Mouse (Mus musculus): ENCODE results near the gene Akap3.

Akap3 gene

DNA sequence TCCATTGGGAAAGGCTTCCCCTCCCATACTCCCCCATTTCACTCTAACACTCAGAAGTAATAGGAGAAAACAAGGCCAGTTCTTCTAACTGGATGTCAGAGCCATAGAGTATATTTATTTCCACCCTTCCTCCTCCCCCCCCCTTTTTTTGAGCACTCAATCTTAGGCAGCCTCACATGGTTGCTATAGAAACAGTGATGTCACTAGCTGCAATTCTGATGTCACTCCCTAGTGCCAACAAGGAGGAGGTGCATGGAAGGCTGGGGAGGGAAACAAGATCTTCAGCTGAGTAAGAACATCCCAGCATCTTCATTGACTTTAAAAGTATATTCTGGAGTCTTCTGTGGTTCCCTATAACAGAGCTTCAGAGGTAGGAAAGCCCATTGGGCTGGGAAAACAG, at the start of gene Akap3:
Gene Akap3 (plus strand): TSS at position 218 of the 400 bp plus-strand sequence.
- DNase-seq (ENCODE audit: low spot score): no peak

DNA sequence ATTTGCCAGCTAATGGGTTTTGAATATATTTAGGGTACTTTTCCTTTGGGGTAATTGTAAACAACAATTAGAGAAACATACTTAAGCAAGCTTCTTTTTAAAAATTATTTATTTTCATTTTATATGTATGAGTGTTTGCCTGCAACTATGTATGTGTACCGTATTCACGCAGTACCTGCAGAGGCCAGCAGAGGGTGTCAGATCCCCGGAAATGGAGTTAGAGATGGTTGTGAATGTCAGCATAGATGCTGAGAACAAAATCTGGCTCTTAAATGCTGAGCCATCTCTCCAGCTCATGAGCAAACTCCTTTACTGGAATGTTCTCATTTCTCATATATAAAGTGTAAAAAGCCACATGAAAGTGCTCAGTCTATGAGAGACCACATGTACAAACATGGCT, 46.1 kb upstream of the Akap3 start:
- DNase-seq (ENCODE audit: low spot score): no peak

DNA sequence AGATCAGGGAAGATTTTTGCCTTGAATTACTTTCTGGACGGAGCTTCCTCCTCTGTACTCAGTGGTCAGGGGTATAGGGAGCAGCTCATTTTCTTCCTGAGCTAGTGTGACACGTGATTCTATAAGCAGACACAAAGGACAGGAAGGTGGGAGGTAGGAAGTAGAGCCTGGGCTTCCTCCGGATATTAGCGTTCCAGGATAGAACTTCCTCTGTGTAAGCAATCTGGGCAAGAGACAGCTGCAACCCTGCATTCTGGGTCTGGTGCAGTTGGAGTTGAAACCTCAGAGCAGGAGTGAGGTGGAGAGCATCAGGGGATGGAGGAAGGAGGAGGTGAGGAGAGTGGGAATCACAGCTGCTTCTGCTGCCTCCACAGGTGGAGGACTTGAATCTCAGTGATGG, 44.8 kb upstream of the Akap3 start:
- no peak for DNase-seq (ENCODE audit: low spot score)

DNA sequence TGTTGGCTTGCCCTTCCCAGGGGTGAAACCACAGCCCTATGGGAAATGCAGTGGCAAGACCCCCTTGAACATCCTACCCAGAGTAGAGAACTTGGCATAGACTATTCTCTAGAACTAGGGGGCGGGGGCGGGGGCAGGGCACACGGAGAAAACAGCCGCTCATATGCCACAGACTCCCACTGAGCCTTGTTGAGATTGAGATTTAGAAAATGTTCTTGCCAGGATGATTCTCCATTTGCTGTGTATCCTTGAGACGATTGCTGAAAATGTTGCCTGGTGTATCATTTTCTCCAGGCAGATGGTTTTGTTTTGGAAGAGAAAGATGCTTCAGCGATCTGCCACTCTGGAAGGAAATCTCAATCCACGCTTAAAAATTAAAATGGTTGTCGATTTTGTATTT, 44.3 kb upstream of the Akap3 start:
- DNase-seq (ENCODE audit: low spot score): no peak

DNA sequence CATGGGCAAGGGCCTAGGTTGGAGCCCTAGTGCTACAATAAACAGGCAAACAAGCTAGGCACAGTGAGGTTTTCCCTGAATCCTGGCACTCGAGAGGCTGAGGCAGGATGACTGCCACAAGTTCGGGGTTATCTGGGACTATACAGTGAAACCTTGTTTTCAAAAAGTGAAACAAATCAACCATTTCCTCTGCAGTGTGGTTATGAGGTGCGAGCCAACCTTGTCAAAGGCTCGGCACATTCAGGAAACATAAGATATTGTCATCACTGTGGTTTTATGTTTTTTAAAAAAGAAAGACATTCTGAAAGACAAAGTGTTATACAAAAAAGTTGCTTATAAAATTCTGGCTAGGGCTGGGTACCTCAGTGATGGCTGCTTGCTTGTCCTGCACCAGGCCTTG, 41.4 kb upstream of the Akap3 start:
- no peak for DNase-seq (ENCODE audit: low spot score)

DNA sequence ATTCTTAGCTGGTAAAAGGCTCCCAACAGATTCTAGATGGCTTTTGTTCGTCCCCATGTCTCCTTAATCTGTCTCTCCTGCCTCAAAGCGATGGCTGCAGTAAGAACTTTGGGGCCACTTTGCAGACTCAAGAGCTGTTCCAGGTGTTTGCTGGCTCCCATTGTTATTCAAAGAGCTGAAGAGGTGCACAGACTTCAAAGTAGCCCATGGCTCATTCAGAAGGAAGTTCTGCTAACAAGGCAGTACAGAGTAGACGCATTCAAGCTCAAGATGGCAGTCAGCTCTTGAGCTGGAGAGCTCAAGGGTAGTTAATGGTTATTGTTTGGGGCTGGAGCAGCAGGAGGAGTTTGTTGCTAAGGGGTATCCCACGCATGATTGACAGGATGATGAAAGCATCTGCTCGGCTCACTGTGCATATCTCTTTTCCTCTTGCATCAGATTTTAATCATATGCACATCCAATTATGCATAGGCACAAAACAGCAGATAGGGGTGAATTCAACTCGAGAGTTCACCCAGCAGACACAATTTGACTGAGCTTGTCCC, 37.6 kb upstream of the Akap3 start:
- DNase-seq (ENCODE audit: low spot score): no peak

DNA sequence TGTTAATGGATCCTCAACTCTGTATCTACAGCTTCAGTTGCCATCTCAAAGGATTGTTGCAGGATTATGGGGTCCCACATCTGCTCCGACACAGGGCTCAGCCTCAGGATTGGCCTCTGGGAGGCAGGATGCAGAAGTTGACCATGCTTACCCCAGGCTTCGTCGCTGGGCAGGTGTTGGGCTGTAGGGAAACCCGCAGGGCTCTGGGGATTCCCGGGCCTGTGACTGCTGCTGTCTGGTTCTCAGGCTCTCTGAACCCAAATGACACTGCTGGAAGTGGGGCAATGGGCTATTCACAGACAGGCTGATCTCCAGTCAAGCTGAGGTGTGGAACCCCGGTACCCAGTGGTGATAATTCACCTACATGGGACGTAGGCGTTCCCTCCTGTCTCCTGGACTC, 36.6 kb upstream of the Akap3 start:
- DNase-seq (ENCODE audit: low spot score): no peak

DNA sequence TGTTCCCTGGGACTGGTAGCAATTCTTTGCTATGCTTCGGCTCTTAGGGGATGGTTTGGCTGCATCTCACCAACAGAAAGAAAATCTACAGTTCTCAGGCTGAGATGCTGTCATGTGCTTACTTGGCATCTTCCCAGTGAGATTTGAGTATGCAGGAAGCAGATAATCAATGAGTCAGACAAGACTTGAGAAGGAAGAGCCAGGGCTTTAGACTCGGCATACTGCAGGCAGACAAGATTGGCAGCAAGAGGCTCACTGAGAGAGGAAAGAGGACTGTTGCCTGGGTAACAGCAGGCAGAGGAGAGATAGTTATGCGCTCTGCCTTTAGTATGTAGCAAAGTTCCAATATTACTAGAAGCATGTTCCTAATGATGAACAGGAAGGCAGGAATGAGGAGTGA, 29.8 kb upstream of the Akap3 start:
- DNase-seq (ENCODE audit: low spot score): no peak

DNA sequence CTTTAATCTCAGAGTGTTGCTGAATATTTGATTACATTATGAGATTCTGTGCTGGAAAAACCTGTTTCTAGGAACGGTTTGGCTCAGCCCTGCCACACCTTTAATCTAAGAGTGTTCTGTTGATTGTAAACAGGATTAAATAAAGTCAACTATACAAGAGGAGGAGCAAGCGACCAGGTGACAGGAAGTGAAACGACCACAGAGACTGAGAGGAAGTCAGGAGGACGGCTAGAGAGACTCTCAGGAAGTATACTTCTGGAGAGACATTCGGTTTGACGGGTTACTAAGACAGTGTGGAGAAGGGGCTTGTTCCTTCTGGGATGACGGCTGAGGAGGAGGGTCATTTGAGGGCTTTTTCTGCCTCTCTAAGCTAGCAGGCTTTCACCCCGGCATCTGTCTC, 16.3 kb upstream of the Akap3 start:
- DNase-seq (ENCODE audit: low spot score): no peak

DNA sequence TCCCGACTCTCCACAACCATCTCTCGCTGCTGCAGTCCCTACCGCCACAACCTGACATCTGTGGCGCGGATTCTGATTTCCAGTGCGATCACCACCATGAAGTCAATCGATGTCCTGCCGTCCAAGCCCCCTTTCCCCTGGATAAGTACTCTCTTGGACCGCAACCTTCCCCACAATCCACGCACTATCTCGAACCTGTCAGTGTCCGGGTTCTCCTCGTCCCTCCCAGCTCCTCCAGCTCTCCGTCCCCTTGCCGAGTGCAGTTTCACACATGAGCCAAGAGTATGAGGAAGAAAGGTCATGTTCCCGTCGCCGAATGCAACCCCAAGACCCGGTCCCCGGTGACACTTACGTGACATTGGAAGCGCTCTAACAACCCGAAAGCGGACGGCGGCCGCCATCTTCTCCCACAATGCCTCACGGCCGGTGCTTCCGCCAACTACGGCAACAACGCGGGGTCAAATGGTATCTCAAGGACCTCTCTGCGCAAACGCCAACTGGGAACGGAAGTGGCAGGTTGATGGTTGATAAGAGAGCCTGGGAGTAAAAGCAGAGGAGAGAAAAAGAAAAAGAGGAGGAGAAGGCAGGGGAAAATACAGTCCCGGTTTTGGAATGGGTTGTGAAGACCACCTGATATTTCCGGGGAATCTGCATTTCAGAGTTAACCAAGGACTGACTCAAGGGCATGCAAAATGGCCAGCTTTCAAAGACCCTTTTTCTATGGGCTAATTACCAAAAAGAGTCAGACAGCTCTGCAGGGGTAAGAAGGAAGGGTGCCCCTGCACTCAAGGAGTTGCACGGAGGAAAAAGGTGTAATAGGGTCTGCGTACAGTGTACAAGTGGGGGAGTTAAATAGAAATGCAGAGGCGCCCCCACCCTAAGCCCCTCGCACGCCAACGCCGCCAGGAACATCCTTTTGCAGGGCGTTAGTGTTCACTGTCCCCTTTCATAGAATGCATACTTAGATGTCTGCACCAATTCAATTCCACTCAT, 3.9 kb upstream of the Akap3 start, which contains the start of gene Ndufa9:
Gene Ndufa9 (minus strand): TSS at position 425 of the 993 bp plus-strand sequence.
- DNase-seq (ENCODE audit: low spot score): peak; percentile 92

DNA sequence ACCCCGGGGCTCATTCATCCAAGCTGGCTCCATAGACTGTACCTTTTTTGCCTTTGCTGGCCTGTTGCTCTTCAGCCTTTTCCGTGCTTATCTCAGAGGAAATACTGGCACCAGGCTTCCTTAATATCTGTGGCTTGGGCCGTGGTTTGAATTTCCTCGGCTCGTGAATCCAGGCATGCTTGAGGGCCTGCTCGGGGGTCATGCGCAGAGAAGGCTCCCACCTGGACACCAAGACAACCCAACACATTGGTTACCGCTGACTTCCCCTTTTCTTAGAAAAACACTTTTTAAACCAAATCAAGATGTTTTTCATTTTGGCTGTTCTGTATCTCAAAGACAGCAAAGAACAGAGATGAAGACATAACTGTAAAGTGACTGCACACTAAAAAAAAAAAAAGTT, 24.2 kb downstream of the Akap3 start:
- no peak for DNase-seq (ENCODE audit: low spot score)

DNA sequence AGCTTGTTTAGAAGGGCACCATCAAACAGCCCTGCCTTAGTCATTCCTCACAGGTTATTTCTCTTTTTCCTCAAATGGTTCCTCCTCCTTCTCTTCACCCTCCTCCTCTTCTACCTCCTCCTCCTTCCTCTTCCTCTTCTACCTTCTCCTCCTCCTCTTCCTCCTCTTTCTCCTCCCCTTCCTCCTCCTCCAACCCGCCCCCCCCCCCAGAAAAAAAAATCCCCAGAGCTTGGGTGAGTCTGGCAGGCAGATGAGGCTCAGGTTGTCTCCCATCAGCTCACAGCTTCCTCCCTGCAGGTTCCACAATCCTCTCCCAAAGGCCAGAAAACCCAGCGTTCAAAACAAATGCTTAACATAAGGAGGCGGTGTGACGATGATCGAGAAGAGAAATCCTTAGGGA, 54.5 kb downstream of the Akap3 start:
- no peak for DNase-seq (ENCODE audit: low spot score)

DNA sequence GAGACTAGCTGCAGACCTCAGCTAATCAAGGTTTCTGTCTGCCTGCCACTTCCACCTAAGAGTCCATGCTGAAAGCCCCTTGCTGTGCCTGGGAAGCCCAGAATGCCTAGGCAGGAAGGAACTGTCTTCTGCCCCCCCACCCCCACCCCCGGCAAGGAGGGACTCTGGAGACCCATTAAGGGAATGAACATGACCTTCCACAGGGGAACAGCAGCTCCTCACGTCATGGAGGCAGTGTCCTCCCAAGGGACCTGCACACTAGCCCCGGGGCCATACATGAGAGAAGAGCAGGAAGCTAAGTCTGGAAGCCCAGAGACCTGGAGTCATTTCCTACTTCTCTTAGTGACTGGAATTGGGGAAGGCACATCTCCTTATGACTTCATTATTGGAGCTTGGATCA, 55.0 kb downstream of the Akap3 start:
- no peak for DNase-seq (ENCODE audit: low spot score)

DNA sequence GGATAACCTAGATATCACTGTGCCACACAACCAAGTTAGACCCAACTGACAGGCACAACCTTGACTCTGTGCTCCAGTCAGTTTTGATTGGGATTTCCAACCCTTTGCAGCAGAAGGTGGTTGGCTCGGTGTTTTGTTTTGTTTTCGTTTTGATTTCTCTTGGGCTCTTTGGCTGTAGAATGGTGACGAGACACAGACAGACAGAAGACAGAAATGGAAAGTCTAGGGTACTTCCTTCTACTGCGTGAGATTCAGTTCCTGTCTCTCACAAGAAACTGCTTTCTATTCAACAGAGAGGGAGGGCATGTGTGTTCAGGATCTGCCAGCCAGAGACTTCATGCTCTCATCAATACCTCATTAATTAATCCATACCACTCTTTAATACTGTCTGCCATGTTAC, 57.8 kb downstream of the Akap3 start:
- DNase-seq (ENCODE audit: low spot score): peak; percentile 4

DNA sequence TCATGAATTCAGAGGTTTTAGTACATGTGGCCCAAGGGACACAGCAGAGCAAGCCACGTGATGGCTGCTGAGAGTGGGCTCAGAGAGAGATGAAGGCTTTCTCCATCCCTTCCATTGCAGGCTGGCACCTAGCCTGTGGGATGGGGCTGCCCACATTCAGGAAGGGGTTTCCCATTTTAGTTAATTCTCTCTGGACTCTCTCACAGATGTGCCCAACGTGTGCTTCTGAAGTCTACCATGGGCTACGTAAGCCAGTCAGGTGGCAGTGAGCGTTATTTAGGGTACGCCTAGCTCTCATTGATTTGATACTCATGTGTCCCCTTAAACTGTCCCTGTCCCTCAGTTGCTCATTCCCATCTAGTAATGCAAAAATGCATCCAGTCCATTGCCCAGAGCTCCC, 62.0 kb downstream of the Akap3 start:
- no peak for DNase-seq (ENCODE audit: low spot score)

DNA sequence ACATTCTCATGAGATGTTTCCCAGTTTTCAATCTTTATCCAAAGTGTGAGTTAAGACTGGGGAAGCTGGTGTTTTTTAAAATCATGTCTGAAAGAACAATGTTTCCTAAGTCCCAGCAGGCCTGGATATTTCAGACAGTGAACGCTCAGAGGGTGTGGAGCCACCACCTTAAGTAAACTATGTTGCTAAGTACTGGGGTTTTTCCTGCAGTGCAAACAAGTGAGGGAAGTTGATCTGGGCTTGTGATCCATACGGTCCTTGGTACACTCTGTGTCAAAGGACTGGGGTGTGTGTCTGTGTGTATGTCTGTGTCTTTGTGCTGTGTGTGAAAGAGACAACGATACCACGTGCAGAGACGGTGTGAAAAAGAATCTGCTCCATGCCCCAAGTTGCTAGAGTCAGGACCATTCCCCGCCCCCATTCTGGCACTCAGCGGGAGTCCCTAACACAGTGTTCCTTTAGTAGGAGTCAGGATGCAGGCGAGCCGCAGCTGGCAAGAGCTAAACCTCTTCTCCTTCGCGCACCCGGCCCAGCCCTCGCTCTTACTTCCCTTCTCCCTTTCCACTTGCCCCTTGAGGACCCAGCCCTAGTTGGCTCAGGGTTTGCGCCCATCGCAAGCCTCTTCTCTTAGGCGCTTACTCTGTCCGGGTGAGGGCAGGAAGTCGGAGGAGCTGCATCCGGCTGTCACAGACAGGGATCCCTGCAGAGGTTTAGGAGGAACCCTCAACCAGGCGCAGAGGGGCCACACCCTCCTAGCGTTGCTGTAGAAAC, 68.4 kb downstream of the Akap3 start, which contains the start of gene Dyrk4:
Gene Dyrk4 (minus strand): TSS at position 729 of the 771 bp plus-strand sequence.
- DNase-seq (ENCODE audit: low spot score): no peak

All from layer of hippocampus, adult 9-10 months (tissue).